Mouse (Mus musculus): ENCODE measurements around the gene Tmem215.

Tmem215 gene

GRCm38 (mm10) chr4:40471880-40472279, at the start of gene Tmem215:
Tmem215 (plus strand) TSS chr4:40472180.
- DNase-seq (ENCODE audit: low spot score) = no peak

- no peak for DNase-seq (ENCODE audit: low spot score)
Observed at GRCm38 (mm10) chr4:40431916-40432315, 40.1 kb upstream of the Tmem215 start.

GRCm38 (mm10) chr4:40433379-40433778, 38.6 kb upstream of the Tmem215 start:
- DNase-seq (ENCODE audit: low spot score) = no peak

- DNase-seq (ENCODE audit: low spot score) = no peak
Observed at GRCm38 (mm10) chr4:40434388-40434787, 37.6 kb upstream of the Tmem215 start.

GRCm38 (mm10) chr4:40443565-40443964, 28.4 kb upstream of the Tmem215 start:
- DNase-seq (ENCODE audit: low spot score) = no peak

- no peak for DNase-seq (ENCODE audit: low spot score)
Observed at GRCm38 (mm10) chr4:40472700-40473530, 935 bp downstream of the Tmem215 start.

- no peak for DNase-seq (ENCODE audit: low spot score)
Observed at GRCm38 (mm10) chr4:40473911-40474310, 1.9 kb downstream of the Tmem215 start.

- no peak for DNase-seq (ENCODE audit: low spot score)
Observed at GRCm38 (mm10) chr4:40477963-40478362, 6.0 kb downstream of the Tmem215 start.

GRCm38 (mm10) chr4:40486546-40486945, 14.6 kb downstream of the Tmem215 start:
- DNase-seq (ENCODE audit: low spot score) = no peak

- no peak for DNase-seq (ENCODE audit: low spot score)
Observed at GRCm38 (mm10) chr4:40491731-40492130, 19.8 kb downstream of the Tmem215 start.

GRCm38 (mm10) chr4:40496354-40496753, 24.4 kb downstream of the Tmem215 start:
- no peak for DNase-seq (ENCODE audit: low spot score)

- no peak for DNase-seq (ENCODE audit: low spot score)
Observed at GRCm38 (mm10) chr4:40496828-40497227, 24.8 kb downstream of the Tmem215 start.

GRCm38 (mm10) chr4:40499812-40500591, 28.0 kb downstream of the Tmem215 start:
- no peak for DNase-seq (ENCODE audit: low spot score)

- DNase-seq (ENCODE audit: low spot score) = no peak
Observed at GRCm38 (mm10) chr4:40502459-40502858, 30.5 kb downstream of the Tmem215 start.

- DNase-seq (ENCODE audit: low spot score) = no peak
Observed at GRCm38 (mm10) chr4:40509534-40509933, 37.6 kb downstream of the Tmem215 start.

- DNase-seq (ENCODE audit: low spot score) = no peak
Observed at GRCm38 (mm10) chr4:40513235-40513634, 41.3 kb downstream of the Tmem215 start.

GRCm38 (mm10) chr4:40518545-40519324, 46.8 kb downstream of the Tmem215 start:
- no peak for DNase-seq (ENCODE audit: low spot score)

Data from urinary bladder, postnatal 25 days (tissue).